Mouse (Mus musculus): ENCODE results near the gene Rock2.

DNA sequence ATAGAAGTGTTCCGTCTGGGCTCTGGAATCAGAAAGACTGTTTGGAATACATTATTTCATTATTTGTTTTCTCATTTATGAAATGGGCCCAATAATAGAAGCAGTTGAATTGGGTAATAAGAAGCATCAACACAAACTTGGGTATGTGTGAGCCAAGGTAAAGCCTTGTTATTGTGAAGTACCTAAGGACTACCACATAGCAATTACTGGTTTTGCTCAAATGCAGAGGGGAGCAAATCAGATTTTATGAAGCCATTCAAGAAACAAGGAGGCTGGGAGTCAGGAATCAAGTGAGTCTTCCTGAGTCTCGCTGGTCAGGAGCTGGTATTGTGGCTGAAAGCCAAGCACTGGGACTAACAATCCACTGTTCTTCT, 38.4 kb upstream of the Rock2 start:
- TF ChIP-seq CTCF (conservative IDR thresholded peaks at IDR 0.05; ENCODE audit: insufficient read depth, insufficient read length, low read depth, low read length) (no peak), POLR2A (IDR thresholded peaks at IDR 0.05; ENCODE audit: low read depth, low read length) (no peak)
